Mouse (Mus musculus) small intestine, adult 10 weeks (tissue): ENCODE results near the gene Rdh5. TPM values are rescaled to one million over a fixed set of nuclear protein-coding genes. Genes with fewer than 3 reads are reported as not detected.

Experiments
- polyA plus RNA-seq: library from polyadenylated mRNA; stranded (reverse); fragments of 350-450 nt; fragmentation: Illumina TruSeq; extraction: RNeasy Lipid Tissue Mini Kit (QIAGEN cat#74804); gene quantifications from one replicate; pipeline ENCODE4 v1.2.3, GENCODE M21; 2014; ENCODE audit warnings: low replicate concordance

The Rdh5 gene
- polyA plus RNA-seq: 1.5 TPM

DNA sequence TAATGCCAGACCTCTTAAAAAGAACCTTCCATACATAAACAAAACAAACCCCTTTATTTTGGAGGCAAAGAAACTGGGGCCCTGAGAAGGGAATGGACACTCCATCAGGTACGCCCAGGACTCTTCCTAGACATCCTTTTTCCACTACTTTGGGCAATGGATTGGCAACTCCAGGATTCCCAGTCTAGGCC, at the start of gene Rdh5:
Gene Rdh5, minus strand, starts transcription at position 67 of the 191 bp plus-strand sequence.

DNA sequence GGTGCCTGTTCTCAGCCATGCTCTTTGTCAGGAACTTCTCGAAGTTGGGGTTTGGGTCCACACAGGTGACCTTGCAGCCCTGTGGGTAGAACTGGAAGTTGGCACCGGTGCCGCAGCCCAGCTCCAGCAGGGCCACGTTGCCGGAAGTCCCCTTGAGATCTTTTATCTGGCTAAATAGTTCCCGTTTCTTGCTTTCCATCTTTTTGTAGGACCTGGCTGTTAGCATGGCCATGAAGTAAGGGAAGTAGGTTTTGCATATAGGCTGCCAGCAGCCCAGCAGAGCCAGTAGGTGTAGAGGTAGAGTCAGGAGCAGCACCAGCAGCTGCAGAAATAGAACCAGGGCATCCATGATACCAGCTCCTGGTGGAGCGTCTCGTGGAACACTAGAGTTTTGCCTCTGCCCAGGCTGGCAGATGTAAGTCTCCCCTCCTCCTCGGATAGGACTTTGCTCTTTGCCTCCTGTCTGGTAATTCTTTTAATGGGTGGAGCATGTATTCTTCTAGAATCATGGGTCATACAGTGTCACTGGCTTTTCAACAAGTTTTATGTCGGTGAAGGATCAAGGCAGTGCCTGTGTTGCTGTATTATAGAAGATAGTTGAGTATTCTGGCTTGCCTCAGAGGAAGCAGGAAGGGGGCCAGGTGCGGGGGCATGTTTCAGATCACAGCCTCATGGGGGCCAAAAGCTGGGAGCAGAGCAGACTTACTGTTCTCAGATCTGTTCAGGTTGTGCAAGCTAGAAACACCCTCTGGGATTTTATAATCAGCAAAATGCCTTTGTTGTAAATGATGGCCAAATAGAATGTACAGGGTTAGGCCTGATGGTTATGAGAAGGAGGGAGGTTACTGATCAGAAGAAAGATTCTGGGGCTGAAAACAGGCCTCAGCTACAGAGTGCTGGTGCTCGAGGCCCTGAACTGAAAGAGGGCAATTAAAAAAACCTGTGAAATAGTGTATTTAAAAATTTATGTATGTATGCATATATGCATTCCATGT, 38.2 kb upstream of the Rdh5 start, which contains the start of gene Mettl7b:
Gene Mettl7b, minus strand, starts transcription at position 399 of the 995 bp plus-strand sequence.

DNA sequence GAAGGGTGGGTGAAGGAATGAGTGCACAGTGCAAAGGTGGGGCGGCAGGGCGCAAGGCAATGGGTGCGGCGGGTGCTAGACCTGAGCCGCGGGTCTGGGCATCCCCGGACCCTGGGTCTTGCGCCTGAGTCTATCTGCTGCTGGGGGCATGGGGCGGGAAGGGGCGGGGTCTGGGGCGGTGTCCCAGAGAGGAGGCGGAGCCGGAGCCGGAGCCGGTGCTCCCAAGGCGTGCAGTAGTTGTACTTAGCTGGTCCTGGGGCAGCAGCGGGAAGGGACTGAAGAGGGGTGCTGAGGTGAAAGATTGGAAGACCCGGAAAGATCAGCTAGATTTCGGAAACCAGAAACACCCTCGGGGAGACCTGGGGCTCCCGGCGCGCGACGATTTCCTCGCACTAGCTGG, 10.9 kb upstream of the Rdh5 start, which contains the start of gene Itga7:
Gene Itga7, plus strand, starts transcription at position 245 of the 400 bp plus-strand sequence.

DNA sequence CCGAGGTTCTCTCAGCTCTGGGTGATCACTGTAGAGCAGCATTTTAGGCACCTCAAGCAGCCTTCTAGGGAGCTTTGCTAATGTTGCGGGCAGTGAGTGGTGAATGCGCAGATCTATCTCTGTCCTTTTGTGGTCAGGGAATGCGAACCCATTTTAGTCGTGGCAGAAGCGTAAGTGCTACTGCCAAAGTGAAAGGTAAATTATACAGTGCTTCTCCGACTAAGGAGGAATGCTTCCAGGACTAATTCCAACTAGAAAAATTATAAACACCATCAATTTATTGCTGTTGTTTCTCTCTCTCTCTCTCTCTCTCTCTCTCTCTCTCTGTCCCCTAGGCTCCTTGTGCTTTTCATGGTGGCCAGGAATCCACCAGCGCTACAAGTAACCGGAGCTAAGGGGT, 1.2 kb upstream of the Rdh5 start, which contains the start of gene Bloc1s1:
Gene Bloc1s1, minus strand, starts transcription at position 101 of the 400 bp plus-strand sequence.

DNA sequence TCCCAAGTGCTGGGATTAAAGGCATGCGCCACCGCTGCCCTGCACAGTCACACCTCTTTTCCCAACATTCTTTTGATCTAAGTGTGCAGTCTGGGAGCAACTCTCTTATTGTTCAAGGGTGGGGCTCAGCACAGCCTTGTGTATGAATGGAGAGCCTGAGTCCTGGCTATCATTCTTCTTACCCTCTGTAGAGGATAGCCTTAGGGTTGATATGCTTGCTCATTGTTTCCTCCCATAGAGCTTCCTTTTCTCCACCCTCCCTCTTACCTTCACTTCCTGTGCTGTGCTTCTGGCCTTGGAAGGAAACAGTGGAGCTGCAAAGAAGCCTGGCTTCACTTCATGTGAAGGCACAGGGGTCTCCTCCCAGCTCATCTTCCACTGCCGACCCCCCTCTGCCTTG, 22.0 kb downstream of the Rdh5 start, which contains the start of gene Cd63:
Gene Cd63, plus strand, starts transcription at position 292 of the 400 bp plus-strand sequence.

DNA sequence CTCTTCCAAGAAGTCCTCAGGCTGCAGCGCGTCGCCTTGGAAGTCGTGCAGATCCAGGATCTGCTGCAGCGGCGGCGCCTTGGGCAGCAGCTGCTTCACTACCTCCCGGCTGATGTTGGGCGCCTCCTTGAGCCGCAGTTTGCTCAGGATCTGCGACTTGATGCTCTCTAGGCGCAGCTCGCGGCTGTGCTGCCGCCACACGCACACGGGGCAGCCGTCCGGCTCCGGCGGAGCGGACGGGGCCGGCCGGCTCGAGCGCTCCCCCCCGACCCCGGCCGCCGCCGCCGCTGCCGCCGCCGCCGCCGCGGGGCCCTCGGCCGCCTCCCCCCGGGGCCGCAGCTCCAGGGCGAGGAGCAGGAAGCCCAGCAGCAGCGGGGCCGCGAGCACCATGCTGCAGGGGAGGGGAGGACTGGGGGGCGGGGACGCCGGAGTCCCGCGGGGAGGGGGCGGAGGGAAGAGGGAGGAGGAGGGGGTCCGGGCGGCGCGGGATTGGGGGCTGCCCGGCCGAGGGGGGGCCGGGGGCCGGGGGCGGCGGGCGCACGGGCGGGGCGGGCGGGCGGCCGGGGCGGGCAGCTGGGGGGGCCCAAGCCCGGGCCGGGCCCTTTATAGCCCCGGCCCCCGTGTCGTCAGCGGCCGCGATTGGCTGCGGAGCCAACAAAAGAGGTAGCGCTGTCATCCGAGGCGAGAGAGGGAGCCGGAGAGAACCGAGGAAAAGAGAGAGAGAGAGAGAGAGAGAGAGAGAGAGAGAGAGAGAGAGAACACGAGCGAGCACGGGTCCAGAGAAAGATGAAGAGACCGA, 31.2 kb downstream of the Rdh5 start, which contains the start of gene Gdf11:
Gene Gdf11, minus strand, starts transcription at position 423 of the 799 bp plus-strand sequence.

Other genes starting within 250 kb of the Rdh5 start
- 2.4 TPM for gene Suox, start 248.8 kb downstream of the Rdh5 start, polyA plus RNA-seq
- gene Rab5b, start 226.6 kb downstream of the Rdh5 start, polyA plus RNA-seq: 70.4 TPM
- not detected for gene Pmel, start 218.7 kb downstream of the Rdh5 start, polyA plus RNA-seq
- gene Cdk2, start 217.9 kb downstream of the Rdh5 start, polyA plus RNA-seq: 14.3 TPM
- 41.2 TPM for gene Dgka, start 178.0 kb downstream of the Rdh5 start, polyA plus RNA-seq
- 0.89 TPM for gene Pym1, start 175.0 kb downstream of the Rdh5 start, polyA plus RNA-seq
- gene Mmp19, start 132.0 kb downstream of the Rdh5 start, polyA plus RNA-seq: 2.0 TPM
- gene Dnajc14, start 118.8 kb downstream of the Rdh5 start, polyA plus RNA-seq: 39.9 TPM
- gene Tmem198b, start 118.5 kb downstream of the Rdh5 start, polyA plus RNA-seq: 3.1 TPM
- gene Sarnp, start 105.6 kb downstream of the Rdh5 start, polyA plus RNA-seq: 242 TPM
- gene Ormdl2, start 101.2 kb downstream of the Rdh5 start, polyA plus RNA-seq: 206 TPM
- gene Gdf11, start 31.2 kb downstream of the Rdh5 start, polyA plus RNA-seq: 0.85 TPM
- gene Cd63, start 21.9 kb downstream of the Rdh5 start, polyA plus RNA-seq: 401 TPM
- 2.2 TPM for gene Bloc1s1, start 1.1 kb upstream of the Rdh5 start, polyA plus RNA-seq
- gene Itga7, start 10.9 kb upstream of the Rdh5 start, polyA plus RNA-seq: 0.45 TPM
- 4.3 TPM for gene Mettl7b, start 38.1 kb upstream of the Rdh5 start, polyA plus RNA-seq
- not detected for gene Olfr9, start 66.5 kb upstream of the Rdh5 start, polyA plus RNA-seq
- gene Olfr763, start 87.9 kb upstream of the Rdh5 start, polyA plus RNA-seq: not detected
- not detected for gene Olfr764-ps1, start 117.0 kb upstream of the Rdh5 start, polyA plus RNA-seq
- gene Olfr765, start 127.1 kb upstream of the Rdh5 start, polyA plus RNA-seq: not detected
- not detected for gene Olfr766-ps1, start 146.1 kb upstream of the Rdh5 start, polyA plus RNA-seq
- not detected for gene Olfr767, start 160.0 kb upstream of the Rdh5 start, polyA plus RNA-seq
- gene Olfr768, start 176.5 kb upstream of the Rdh5 start, polyA plus RNA-seq: not detected
- not detected for gene Olfr769, start 195.0 kb upstream of the Rdh5 start, polyA plus RNA-seq
- not detected for gene Olfr770, start 216.1 kb upstream of the Rdh5 start, polyA plus RNA-seq
- not detected for gene Olfr771, start 241.9 kb upstream of the Rdh5 start, polyA plus RNA-seq